Mouse (Mus musculus): ENCODE data around the gene Gm21915.

DNA sequence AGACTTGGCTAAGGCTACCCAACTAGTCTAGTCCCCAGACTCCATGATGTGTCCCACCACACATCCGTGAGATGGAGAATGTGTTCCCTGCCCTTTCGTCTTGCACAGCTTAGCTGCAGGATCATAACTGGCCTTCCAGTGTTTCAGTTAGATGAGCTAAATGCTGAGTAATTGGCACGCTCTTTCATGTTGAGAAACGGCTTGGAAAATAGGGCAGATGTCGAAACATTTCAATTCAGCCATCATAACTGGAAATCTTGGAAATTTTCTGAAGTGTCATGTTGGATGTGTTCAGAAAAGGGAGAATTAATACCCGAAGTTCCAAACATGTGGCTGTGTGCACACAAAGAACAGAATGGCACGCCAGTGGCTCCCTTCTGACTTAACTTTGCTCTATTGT lies 20.1 kb downstream of the Gm21915 start:
- no peak for TF ChIP-seq CTCF (IDR thresholded peaks at IDR 0.05; ENCODE audit: insufficient read depth, low read depth, low read length)
- TF ChIP-seq POLR2A (IDR thresholded peaks at IDR 0.05; ENCODE audit: insufficient read depth, low read depth, low read length), result no peak
